Mouse (Mus musculus): ENCODE results near the gene Vps29. TPM values are rescaled to one million over a fixed set of nuclear protein-coding genes. Genes with fewer than 3 reads are reported as not detected.

Gene Vps29
- polyA plus RNA-seq, 1 experiment from 2014 or later: 218 TPM

DNA sequence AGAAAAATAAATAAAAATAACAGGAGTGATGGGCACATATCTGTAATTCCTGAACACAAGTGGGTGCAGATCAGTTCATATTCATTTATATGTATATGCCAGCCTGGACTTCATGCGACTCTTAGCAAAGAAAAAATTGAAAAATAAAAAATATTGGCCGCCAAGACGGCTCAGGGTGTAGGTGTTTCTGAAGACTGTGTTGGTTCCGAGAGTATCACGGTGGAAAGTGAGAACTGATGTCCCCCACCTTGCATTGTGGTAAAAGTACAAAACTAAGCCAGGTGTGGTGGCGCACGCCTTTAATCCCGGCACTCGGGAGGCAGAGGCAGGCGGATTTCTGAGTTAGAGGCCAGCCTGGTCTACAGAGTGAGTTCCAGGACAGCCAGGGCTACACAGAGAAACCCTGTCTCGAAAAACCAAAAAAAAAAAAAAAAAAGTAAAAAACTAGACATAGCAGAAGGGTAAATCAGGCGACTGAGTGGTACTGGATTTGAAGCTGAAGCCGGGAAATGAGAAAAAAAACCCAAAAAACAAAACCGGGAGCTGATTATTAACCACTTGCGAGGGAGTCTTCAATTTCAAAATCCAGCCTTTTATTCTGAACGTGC, 37.1 kb downstream of the Vps29 start:
- Histone ChIP-seq H3K9ac (no peak overlapping the region), H3K27me3 (no peaks in the 10 kb centered on the region), H3K27ac (no peak overlapping the region), H3K4me2 (peak overlapping the region; percentile 74), H3K4me3 (replicated peaks) (peak overlapping the region; percentile 93), H3K9me3 (replicated peaks) (no peaks in the 10 kb centered on the region), H3K4me1 (peaks cover 17% of the 10 kb centered on the region), H3K36me3 (peaks cover 9% of the 10 kb centered on the region; the same call in 1 of the 2 replicates)
- 52% methylated on average over 16 of the region's 16 CpGs for WGBS
- ATAC-seq (replicated peaks; ENCODE audit: low FRiP score): no peak

DNA sequence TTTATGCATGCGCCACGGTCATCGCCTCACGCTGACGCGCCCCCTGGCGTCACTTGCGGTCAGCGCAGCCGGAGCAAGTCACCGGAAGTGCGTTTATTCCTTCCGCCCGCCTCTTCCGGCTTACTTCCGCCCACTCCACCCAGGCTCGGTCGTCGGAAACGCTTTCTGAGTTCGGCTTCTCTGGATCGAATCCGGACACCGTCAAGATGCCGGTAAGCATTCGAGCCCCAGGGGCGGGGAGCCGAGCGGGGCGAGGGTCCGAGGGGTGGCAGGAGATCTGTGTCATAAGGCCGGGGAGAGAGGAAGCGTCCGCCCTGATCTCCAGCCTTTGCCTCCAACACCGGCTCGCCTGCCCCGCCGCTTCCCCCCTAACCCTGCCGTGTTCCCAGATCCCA, 37.6 kb downstream of the Vps29 start, which contains the start of gene Arpc3:
Gene Arpc3 (plus strand): TSS at position 93 of the 395 bp plus-strand sequence.
- peaks cover 12% of the 10 kb centered on the region for H3K36me3 ChIP-seq
- H3K4me1 ChIP-seq: peaks cover 17% of the 10 kb centered on the region
- H3K27me3 ChIP-seq: no peaks in the 10 kb centered on the region
- peak within 1 kb of the TSS; percentile 93 for H3K4me3 ChIP-seq (replicated peaks)
- H3K4me2 ChIP-seq: peak within 1 kb of the TSS; percentile 74
- H3K27ac ChIP-seq: peak within 1 kb of the TSS; percentile 82
- peak; percentile 88 for ATAC-seq (replicated peaks; ENCODE audit: low FRiP score)
- H3K9ac ChIP-seq: peak within 1 kb of the TSS; percentile 88
- H3K9me3 ChIP-seq (replicated peaks): no peaks in the 10 kb centered on the region
- WGBS: under 1% methylated on average over 39 of the region's 39 CpGs

DNA sequence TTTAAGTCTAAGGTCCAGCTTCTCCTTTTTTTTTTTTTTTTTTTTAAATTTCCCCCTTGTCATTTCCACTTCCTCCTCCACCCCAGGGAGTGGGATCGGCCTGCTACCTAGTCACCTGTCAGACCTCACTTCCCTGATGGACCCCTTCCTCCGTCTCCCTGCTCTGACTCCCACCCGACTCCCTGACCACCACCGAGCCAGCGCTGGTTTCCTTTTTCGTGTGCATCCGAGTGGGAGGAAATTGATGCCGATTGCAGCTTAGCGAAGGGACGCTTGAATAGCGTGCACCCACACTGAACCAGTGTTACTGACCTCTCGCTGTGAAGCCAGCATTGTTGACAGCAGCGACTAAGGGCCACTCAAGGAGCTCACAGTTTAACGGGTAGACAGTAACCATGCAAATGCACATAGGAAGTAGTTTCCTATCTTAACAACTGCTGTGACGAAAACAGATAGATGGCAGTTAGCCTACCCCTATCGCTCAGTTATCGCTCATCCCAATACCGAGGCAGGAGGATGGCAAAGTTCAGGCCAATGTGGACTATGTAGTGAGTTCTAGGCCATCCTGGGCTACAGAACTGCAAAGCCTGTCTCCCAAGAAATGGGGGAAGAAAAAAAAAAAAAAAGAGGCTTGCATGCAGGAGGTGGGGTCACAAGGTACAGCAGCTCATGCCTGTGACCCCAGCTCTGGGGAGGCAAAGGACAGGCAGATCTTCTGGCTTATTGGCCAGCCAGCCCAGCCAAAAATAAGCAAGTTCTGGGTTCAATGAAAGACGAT, 38.2 kb downstream of the Vps29 start:
- peak overlapping the region; percentile 82; the same call in 1 of the 2 replicates for H3K27ac ChIP-seq
- H3K27me3 ChIP-seq: no peaks in the 10 kb centered on the region
- peak overlapping the region; percentile 88 for H3K9ac ChIP-seq
- no peak for ATAC-seq (replicated peaks; ENCODE audit: low FRiP score)
- WGBS: 13% methylated on average over 19 of the region's 19 CpGs
- no peaks in the 10 kb centered on the region for H3K9me3 ChIP-seq (replicated peaks)
- H3K4me1 ChIP-seq: peaks cover 17% of the 10 kb centered on the region
- H3K4me3 ChIP-seq (replicated peaks): peak overlapping the region; percentile 93
- peak overlapping the region; percentile 74 for H3K4me2 ChIP-seq
- H3K36me3 ChIP-seq: peaks cover 19% of the 10 kb centered on the region

DNA sequence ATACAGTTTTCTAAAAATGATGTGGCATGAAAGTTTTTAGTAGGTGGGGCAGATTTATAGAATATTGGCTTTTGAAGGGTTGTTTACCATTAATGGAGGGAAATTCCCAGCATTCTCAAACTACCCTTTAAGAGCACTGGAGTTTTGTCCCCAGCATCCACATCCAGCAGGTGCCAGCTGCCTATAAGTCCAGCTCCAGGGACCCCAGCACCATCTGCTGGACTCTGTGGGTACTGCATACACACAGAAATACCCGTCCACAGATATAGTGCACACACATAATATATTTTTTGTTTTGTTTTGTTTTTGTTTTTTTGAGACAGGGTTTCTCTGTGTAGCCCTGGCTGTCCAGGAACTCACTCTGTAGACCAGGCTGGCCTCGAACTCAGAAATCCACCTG, 39.7 kb downstream of the Vps29 start:
- H3K4me3 ChIP-seq (replicated peaks): no peak overlapping the region
- no peaks in the 10 kb centered on the region for H3K9me3 ChIP-seq (replicated peaks)
- no peak overlapping the region for H3K4me2 ChIP-seq
- H3K4me1 ChIP-seq: peaks cover 17% of the 10 kb centered on the region
- no peak overlapping the region for H3K27ac ChIP-seq
- no peaks in the 10 kb centered on the region for H3K27me3 ChIP-seq
- ATAC-seq (replicated peaks; ENCODE audit: low FRiP score): no peak
- no peak overlapping the region for H3K9ac ChIP-seq
- H3K36me3 ChIP-seq: peaks cover 32% of the 10 kb centered on the region
- WGBS: 50% methylated on average over 2 of the region's 2 CpGs

DNA sequence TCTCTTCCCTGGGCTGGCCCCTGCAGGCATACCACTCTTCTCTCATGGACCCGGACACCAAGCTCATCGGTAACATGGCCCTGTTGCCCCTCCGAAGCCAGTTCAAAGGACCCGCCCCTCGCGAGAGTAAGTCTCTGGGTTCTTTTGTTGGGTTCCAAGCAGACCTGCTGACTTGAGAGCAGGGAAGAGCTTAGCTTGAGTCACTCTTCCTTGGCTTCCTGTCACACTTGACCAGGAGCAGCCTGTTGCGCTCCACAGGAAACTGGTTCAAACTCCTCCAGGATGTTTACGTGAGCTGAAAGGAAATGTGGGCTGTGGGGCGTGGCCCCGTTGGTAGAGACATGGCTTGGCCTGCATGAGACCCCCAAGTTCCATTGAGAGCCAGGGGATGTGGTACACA, 42.6 kb downstream of the Vps29 start:
- peak overlapping the region; percentile 78 for H3K27ac ChIP-seq
- H3K36me3 ChIP-seq: peaks cover 56% of the 10 kb centered on the region
- 0 out of 2 replicates have a peak overlapping the region, but pooled peaks have one; percentile 14 for H3K4me3 ChIP-seq (replicated peaks)
- ATAC-seq (replicated peaks; ENCODE audit: low FRiP score): 0 out of 2 replicates have a peak, but pooled peaks have one; percentile 27
- H3K4me1 ChIP-seq: peaks cover 25% of the 10 kb centered on the region
- WGBS: 85% methylated on average over 10 of the region's 10 CpGs
- H3K27me3 ChIP-seq: no peaks in the 10 kb centered on the region
- no peaks in the 10 kb centered on the region for H3K9me3 ChIP-seq (replicated peaks)
- H3K9ac ChIP-seq: no peak overlapping the region
- H3K4me2 ChIP-seq: 0 out of 2 replicates have a peak overlapping the region, but pooled peaks have one; percentile 14

DNA sequence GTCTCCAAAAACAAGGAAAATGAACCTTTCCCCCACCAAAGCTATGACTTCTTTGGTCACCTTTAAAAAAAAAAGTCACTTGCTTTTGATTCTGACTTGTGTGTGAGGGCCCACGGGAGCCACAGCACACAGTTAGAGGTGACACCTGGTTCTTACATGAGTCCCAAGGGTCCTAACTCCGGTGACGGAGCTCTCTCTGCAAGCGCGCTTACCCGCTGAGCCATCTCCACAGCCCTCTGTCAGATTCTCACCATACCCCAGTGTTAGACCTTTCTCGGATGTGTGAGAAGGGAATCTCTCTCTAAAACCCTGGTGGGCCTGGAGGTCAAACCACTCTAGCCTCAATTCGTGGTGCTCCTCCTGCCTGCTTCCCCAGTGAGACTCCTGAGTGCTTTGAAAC, 43.3 kb downstream of the Vps29 start:
- 89% methylated on average over 8 of the region's 8 CpGs for WGBS
- H3K4me3 ChIP-seq (replicated peaks): no peak overlapping the region
- H3K9ac ChIP-seq: no peak overlapping the region
- H3K4me1 ChIP-seq: peaks cover 21% of the 10 kb centered on the region
- H3K27ac ChIP-seq: peak overlapping the region; percentile 78; the same call in 1 of the 2 replicates
- H3K4me2 ChIP-seq: no peak overlapping the region
- ATAC-seq (replicated peaks; ENCODE audit: low FRiP score): no peak
- no peaks in the 10 kb centered on the region for H3K27me3 ChIP-seq
- peaks cover 63% of the 10 kb centered on the region for H3K36me3 ChIP-seq
- H3K9me3 ChIP-seq (replicated peaks): no peaks in the 10 kb centered on the region

DNA sequence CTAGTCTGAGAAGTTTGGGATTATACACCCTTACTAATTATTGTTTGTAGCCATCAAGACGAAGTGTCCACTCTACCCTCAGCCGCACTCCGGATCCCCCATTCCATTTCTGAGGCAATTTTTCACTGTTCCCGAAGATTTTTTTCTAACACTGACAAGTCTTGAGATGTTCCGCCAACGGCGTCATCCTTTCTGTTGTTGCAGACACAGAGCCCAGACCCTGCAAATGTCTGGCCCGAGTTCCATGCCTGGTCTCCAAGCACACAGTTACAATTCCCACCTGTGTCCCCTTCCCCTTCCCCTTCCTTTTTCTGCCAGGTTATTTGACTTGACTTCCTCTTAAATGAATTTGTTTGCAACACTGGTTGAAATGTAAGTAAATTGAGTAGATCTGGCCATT, 45.7 kb downstream of the Vps29 start:
- no peak overlapping the region for H3K27ac ChIP-seq
- WGBS: 93% methylated on average over 8 of the region's 8 CpGs
- ATAC-seq (replicated peaks; ENCODE audit: low FRiP score): no peak

DNA sequence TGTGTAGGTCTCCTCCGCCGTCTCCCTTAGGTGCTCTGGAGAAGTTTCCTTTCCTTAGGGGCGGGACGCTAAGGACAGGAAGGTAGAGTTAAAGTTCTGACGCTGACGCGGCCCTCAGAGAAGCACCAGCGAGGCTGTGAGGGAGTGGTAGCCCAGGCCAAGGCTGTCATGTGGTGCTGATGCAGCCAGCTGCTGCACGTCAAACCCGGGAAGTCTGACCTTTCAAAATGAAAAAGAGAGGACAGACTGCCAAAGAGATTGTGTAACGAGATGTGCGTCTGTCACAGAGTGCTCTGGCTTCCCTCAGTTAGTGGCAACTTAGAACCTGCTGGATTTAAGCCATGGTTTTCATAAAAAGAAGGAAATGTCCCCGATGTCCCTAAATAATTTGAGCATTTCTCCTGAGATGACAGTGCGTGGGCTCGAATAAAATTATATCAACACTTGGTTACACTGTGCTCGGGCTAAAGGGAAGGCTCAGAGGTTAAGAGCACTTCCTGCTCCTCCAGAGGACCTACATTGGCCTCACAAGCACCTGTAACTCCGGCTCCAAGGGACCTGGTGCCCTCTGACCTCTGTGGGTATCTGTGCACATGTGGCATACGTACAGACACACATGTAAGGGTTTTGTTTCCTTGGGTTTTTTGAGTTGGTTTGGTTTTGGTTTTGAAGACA, 46.6 kb downstream of the Vps29 start:
- H3K4me2 ChIP-seq: no peak overlapping the region
- H3K9ac ChIP-seq: no peak overlapping the region
- H3K36me3 ChIP-seq: peaks cover 87% of the 10 kb centered on the region
- no peak overlapping the region for H3K27ac ChIP-seq
- WGBS: 61% methylated on average over 18 of the region's 18 CpGs
- no peaks in the 10 kb centered on the region for H3K27me3 ChIP-seq
- H3K9me3 ChIP-seq (replicated peaks): no peaks in the 10 kb centered on the region
- no peak overlapping the region for H3K4me3 ChIP-seq (replicated peaks)
- ATAC-seq (replicated peaks; ENCODE audit: low FRiP score): no peak
- peaks cover 8% of the 10 kb centered on the region for H3K4me1 ChIP-seq

More for the DNA sequence above, 45.7 kb downstream of the Vps29 start:
- no peaks in the 10 kb centered on the region for H3K9me3 ChIP-seq (replicated peaks)
- no peak overlapping the region for H3K4me3 ChIP-seq (replicated peaks)
- no peak overlapping the region for H3K4me2 ChIP-seq
- H3K36me3 ChIP-seq: peaks cover 82% of the 10 kb centered on the region
- no peak overlapping the region for H3K9ac ChIP-seq
- H3K27me3 ChIP-seq: no peaks in the 10 kb centered on the region
- peaks cover 11% of the 10 kb centered on the region for H3K4me1 ChIP-seq

DNA sequence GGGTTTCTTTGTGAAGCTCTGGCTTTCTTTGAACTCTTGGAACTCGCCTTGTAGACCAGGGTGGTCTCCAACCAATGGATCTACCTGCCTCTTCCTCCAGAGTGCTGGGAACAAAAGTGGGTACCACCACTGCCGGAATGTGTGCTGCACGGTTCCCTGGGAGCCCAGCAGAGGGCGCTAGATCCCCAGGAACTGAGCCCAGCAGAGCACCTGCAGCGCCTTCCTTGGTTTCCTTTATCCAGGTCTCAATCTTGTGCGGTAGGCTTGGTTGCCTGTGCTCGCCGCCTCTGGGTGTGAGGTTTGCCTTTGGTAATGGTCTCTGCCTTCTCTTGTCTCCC, 47.1 kb downstream of the Vps29 start:
- H3K4me1 ChIP-seq: peaks cover 8% of the 10 kb centered on the region
- 20% methylated on average over 8 of the region's 8 CpGs for WGBS
- ATAC-seq (replicated peaks; ENCODE audit: low FRiP score): no peak
- peaks cover 92% of the 10 kb centered on the region for H3K36me3 ChIP-seq
- no peak overlapping the region for H3K27ac ChIP-seq
- H3K4me2 ChIP-seq: no peak overlapping the region
- no peak overlapping the region for H3K9ac ChIP-seq
- no peaks in the 10 kb centered on the region for H3K9me3 ChIP-seq (replicated peaks)
- no peak overlapping the region for H3K4me3 ChIP-seq (replicated peaks)
- no peaks in the 10 kb centered on the region for H3K27me3 ChIP-seq

DNA sequence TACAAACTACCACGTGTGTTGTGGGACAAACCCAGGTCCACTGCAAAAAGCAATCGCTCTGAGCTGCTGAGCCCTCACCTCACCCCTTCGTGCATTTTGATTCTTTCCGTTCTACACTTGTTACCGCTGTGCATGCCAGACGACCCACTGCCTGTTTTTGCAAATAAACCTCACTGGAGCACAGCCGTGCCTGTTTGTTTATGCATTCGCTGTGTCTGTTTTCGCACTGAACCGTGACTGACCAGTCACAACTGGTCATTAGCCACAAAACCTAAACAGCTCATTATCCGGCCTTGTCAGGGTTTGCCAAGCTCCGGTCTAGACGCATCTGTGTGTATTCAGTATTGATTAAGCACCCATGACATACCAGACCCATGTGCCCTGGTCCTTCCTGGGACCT, 48.0 kb downstream of the Vps29 start:
- Histone ChIP-seq H3K27ac (no peak overlapping the region), H3K4me2 (no peak overlapping the region), H3K4me1 (peaks cover 8% of the 10 kb centered on the region), H3K9me3 (replicated peaks) (no peaks in the 10 kb centered on the region), H3K27me3 (no peaks in the 10 kb centered on the region), H3K4me3 (replicated peaks) (no peak overlapping the region), H3K9ac (no peak overlapping the region), H3K36me3 (peaks cover 94% of the 10 kb centered on the region)
- 84% methylated on average over 13 of the region's 13 CpGs for WGBS
- ATAC-seq (replicated peaks; ENCODE audit: low FRiP score): no peak

DNA sequence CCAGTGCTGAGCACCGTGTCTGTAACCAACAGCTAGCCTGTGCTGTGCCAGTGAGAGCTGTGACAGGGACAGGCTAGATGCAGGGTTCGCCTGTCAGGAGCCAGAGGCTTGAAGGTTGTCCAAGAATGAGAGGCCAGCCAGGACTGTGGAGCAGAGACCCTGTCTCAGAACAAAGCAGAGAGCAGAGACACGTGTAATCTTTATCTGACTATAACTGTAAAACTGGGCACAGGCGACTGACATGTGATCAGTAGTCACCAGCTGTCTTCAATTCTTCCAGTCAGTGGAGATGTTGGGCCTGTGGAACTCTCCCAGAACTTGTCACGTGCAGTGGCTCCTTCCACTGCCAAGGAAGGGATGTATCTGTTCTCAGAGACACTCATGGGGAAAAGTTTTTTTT, 48.6 kb downstream of the Vps29 start:
- H3K36me3 ChIP-seq: peaks cover 94% of the 10 kb centered on the region
- H3K9me3 ChIP-seq (replicated peaks): no peaks in the 10 kb centered on the region
- no peak overlapping the region for H3K27ac ChIP-seq
- peaks cover 8% of the 10 kb centered on the region for H3K4me1 ChIP-seq
- H3K4me2 ChIP-seq: no peak overlapping the region
- WGBS: 85% methylated on average over 5 of the region's 5 CpGs
- no peaks in the 10 kb centered on the region for H3K27me3 ChIP-seq
- H3K4me3 ChIP-seq (replicated peaks): no peak overlapping the region
- ATAC-seq (replicated peaks; ENCODE audit: low FRiP score): no peak
- H3K9ac ChIP-seq: no peak overlapping the region

DNA sequence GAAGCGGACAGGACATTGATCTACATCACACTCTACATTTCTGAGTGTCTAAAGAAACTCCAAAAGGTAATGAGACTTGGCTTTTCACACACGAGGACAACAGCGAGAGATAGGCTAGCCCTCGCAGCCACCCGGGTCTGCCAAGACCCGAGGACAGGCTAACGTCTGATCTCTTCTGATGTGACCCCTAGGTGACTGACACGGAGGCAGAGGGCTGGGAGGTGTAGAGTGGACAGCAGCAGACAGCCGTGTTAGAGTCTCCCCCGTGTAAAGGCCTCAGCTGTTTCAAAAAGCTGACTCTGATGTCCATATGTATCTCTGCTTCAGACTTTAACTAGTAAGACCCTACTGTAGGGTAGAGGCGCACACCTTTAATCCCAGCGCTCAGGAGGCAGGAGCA, 49.2 kb downstream of the Vps29 start:
- Histone ChIP-seq H3K4me1 (peaks cover 8% of the 10 kb centered on the region), H3K9me3 (replicated peaks) (no peaks in the 10 kb centered on the region), H3K36me3 (peaks cover 89% of the 10 kb centered on the region), H3K9ac (no peak overlapping the region), H3K4me3 (replicated peaks) (no peak overlapping the region), H3K27me3 (no peaks in the 10 kb centered on the region), H3K27ac (no peak overlapping the region), H3K4me2 (no peak overlapping the region)
- 92% methylated on average over 12 of the region's 12 CpGs for whole genome bisulfite sequencing
- ATAC-seq (replicated peaks; ENCODE audit: low FRiP score): no peak
